Mouse (Mus musculus): Measurements from ENCODE around the gene Kcnk13.
A peak's percentile ranks its signal among the peaks of the same experiment; 100 is the strongest.

DNA sequence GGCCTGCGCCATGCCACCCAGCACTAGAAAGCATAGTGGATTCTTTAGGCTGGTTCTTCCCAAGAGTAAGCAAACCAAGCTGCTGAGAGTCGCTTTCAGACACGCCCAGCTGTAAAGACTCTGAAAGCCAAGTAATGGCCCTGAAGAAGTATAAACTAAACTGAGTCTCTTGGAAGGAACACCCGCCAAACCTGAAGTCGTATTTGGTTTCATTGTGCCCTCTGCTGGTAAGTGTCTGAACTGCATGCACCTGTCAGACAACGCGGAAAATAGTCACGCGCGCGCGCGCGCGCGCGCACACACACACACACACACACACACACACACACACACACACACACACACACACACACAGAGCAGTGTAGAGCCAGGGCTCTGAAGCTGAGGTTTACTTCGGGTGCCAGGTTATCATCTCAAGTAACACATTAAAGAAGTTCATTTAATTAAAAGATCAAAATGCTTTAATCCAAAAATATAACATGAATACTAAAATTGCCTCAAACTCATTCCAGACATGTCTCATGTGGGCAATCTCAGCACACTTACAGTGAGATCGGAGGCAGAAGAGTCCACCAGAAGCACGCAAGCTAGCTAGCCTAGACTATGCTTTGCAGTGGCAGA lies 142.1 kb downstream of the Kcnk13 start:
- peak; percentile 89 for TF ChIP-seq CTCF (IDR thresholded peaks at IDR 0.05; ENCODE audit: low read depth)
- TF ChIP-seq EP300 (optimal IDR thresholded peaks at IDR 0.05) = no peak
